Mouse (Mus musculus) CD8-positive naive resting alpha-beta T cell, adult 2 months (primary cell): ENCODE data around the gene Phactr2.
"Not testable (repeated sequence)": the region's sequence is repeated elsewhere in the genome, so short reads cannot be mapped to it uniquely, and the experiment has no call there.

Experiments
- DNase-seq, 2 experiments: peaks; one replicate each; pipeline ENCODE4 v3.0.0; 2022; ENCODE audit warnings: low read depth in 2 of 2, low spot score in 2 of 2

Phactr2 gene

GRCm38 (mm10) chr10:13473833-13474567 lies at the start of gene Phactr2:
Phactr2 (minus strand) TSS chr10:13474412.
- peak; percentile 40 for DNase-seq

GRCm38 (mm10) chr10:13521857-13522256 lies 47.6 kb upstream of the Phactr2 start:
- no peak for DNase-seq

- DNase-seq = no peak
These were observed 28.2 kb upstream of the Phactr2 start for GRCm38 (mm10) chr10:13502371-13502770.

GRCm38 (mm10) chr10:13501533-13501932 lies 27.3 kb upstream of the Phactr2 start:
- not testable (repeated sequence) for DNase-seq

- DNase-seq = peak; percentile 78 to 81
These were observed 26.8 kb upstream of the Phactr2 start for GRCm38 (mm10) chr10:13500938-13501496.

- no peak for DNase-seq
These were observed 26.3 kb upstream of the Phactr2 start for GRCm38 (mm10) chr10:13500473-13500872.

- no peak for DNase-seq
These were observed 25.1 kb upstream of the Phactr2 start, which contains the start of gene Fuca2 for GRCm38 (mm10) chr10:13499331-13499730. Fuca2 (plus strand) TSS chr10:13499540.

GRCm38 (mm10) chr10:13496315-13496714 lies 22.1 kb upstream of the Phactr2 start:
- DNase-seq = no peak

- DNase-seq = no peak
These were observed 19.9 kb upstream of the Phactr2 start for GRCm38 (mm10) chr10:13493978-13494686.

- DNase-seq = no peak
These were observed 15.5 kb upstream of the Phactr2 start for GRCm38 (mm10) chr10:13489671-13490070.

GRCm38 (mm10) chr10:13485958-13486357 lies 11.7 kb upstream of the Phactr2 start:
- DNase-seq = no peak

GRCm38 (mm10) chr10:13479341-13479740 lies 5.1 kb upstream of the Phactr2 start:
- no peak for DNase-seq

GRCm38 (mm10) chr10:13475121-13475520 lies 909 bp upstream of the Phactr2 start:
- no peak for DNase-seq

- DNase-seq = peak in 1 of 2 experiments; percentile 5
These were observed 350 bp upstream of the Phactr2 start for GRCm38 (mm10) chr10:13474568-13474955.

- peak in 1 of 2 experiments; percentile 16 for DNase-seq
These were observed 852 bp downstream of the Phactr2 start for GRCm38 (mm10) chr10:13473287-13473832.

- DNase-seq = no peak
These were observed 4.0 kb downstream of the Phactr2 start for GRCm38 (mm10) chr10:13470236-13470635.

- not testable (repeated sequence) for DNase-seq
These were observed 6.1 kb downstream of the Phactr2 start for GRCm38 (mm10) chr10:13468025-13468529.

GRCm38 (mm10) chr10:13466925-13467324 lies 7.3 kb downstream of the Phactr2 start:
- no peak for DNase-seq

GRCm38 (mm10) chr10:13464295-13464694 lies 9.9 kb downstream of the Phactr2 start:
- not testable (repeated sequence) for DNase-seq

- DNase-seq = peak in 1 of 2 experiments; percentile 4
These were observed 20.8 kb downstream of the Phactr2 start for GRCm38 (mm10) chr10:13453200-13453990.

GRCm38 (mm10) chr10:13451640-13452039 lies 22.6 kb downstream of the Phactr2 start:
- no peak for DNase-seq
